Mouse (Mus musculus): ENCODE measurements around the gene Tom1l2. TPM values are rescaled to one million over a fixed set of nuclear protein-coding genes. Genes with fewer than 3 reads are reported as not detected.
A peak's percentile ranks its signal among the peaks of the same experiment; 100 is the strongest.

The Tom1l2 gene
- polyA plus RNA-seq, 1 experiment = 95.2 TPM

DNA sequence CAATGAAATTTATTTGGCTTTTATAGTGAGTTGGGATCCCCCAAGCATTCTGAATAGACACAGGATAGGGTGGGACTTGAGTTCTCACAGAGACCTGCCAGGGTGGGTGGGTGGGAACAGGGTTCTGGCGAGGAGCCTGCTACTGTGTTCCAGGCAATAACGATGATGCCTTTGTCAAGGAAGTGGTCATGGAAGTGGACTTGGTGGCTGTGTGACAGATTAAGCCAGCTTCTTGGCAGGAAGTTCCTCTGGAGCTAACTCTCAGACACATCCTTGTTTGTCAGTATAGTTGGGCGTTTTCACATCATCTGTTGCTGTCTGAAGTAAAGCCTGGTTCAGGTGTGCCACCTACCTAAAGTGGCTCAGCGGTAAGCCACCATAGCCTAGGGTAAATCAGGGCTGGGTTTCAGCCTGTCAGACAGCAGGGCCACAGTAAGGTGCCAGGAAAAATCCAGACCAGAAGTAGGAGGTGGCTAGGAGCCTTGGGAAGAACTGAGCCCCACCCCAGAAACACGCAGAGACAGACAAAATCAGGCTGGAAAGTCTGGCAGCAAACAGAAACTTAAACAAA, 8.0 kb upstream of the Tom1l2 start:
- no peak overlapping the region for H3K4me3 ChIP-seq (ENCODE audit: insufficient read depth, low read depth, low read length)
- H3K27ac ChIP-seq (ENCODE audit: insufficient read depth, low read depth, low read length) = peak overlapping the region; percentile 67
- TF ChIP-seq POLR2A (IDR thresholded peaks at IDR 0.05; ENCODE audit: low read depth, low read length) = no peak
- TF ChIP-seq CTCF (conservative IDR thresholded peaks at IDR 0.05; ENCODE audit: insufficient read depth, insufficient read length, low read depth, low read length) = no peak
- 62% methylated on average over 5 of the region's 5 CpGs for WGBS
- peak; percentile 70 for DNase-seq
- no peaks in the 10 kb centered on the region for H3K4me1 ChIP-seq (ENCODE audit: control insufficient read depth, insufficient read depth, low read length)
- H3K36me3 ChIP-seq (ENCODE audit: control insufficient read depth, insufficient read depth, low read length) = no peaks in the 10 kb centered on the region
- no peaks in the 10 kb centered on the region for H3K27me3 ChIP-seq (replicated peaks; ENCODE audit: control insufficient read depth, insufficient read depth, low read length)

DNA sequence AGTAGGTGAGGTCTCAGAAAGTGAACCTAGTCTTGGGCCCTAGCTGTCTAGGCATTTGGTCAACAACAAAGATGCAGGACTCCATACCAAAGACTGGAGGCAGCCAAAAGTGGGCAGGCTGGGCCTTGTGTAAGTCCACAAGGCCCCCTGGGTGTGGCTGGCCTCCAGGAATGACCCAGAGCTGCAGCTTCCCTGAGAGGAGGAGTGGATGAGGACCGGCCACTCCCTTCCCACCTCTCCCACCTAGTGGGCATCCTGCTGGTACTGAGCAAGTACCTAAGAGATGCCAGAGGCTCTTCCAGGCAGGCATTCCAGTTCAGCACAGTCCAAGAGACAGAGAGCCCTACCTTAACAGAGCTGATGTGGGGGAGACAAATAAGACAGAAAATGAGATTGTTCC, 7.2 kb upstream of the Tom1l2 start:
- H3K4me3 ChIP-seq (ENCODE audit: insufficient read depth, low read depth, low read length) = no peak overlapping the region
- TF ChIP-seq POLR2A (IDR thresholded peaks at IDR 0.05; ENCODE audit: low read depth, low read length) = no peak
- TF ChIP-seq CTCF (conservative IDR thresholded peaks at IDR 0.05; ENCODE audit: insufficient read depth, insufficient read length, low read depth, low read length) = no peak
- no peaks in the 10 kb centered on the region for H3K4me1 ChIP-seq (ENCODE audit: control insufficient read depth, insufficient read depth, low read length)
- DNase-seq = no peak
- H3K36me3 ChIP-seq (ENCODE audit: control insufficient read depth, insufficient read depth, low read length) = no peaks in the 10 kb centered on the region
- H3K27ac ChIP-seq (ENCODE audit: insufficient read depth, low read depth, low read length) = peak overlapping the region; percentile 63; the same call in 1 of the 2 replicates
- H3K27me3 ChIP-seq (replicated peaks; ENCODE audit: control insufficient read depth, insufficient read depth, low read length) = no peaks in the 10 kb centered on the region
- WGBS = 88% methylated on average over 1 of the region's 1 CpGs

DNA sequence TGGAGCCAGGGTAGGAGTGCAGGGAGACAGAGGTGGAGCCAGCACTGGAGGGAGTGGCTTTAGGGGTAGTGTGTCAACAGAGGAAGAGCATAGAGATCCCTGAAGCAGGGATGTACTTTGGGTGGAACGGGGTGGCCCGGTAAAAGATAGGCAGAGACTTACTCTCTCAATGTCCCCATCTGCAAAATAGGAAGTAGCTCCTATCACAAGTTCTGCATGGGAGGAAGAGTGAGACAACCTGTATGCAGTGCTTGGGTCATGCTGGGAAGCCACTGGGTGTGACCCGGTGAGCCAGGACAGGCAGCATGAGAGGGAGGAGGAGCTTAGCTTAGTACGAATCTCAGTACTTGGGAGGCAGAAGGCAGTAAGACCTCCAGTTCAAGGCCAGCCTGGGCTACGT, 6.4 kb upstream of the Tom1l2 start:
- no peaks in the 10 kb centered on the region for H3K27me3 ChIP-seq (replicated peaks; ENCODE audit: control insufficient read depth, insufficient read depth, low read length)
- TF ChIP-seq CTCF (conservative IDR thresholded peaks at IDR 0.05; ENCODE audit: insufficient read depth, insufficient read length, low read depth, low read length) (no peak), POLR2A (IDR thresholded peaks at IDR 0.05; ENCODE audit: low read depth, low read length) (no peak)
- no peak overlapping the region for H3K27ac ChIP-seq (ENCODE audit: insufficient read depth, low read depth, low read length)
- no peaks in the 10 kb centered on the region for H3K4me1 ChIP-seq (ENCODE audit: control insufficient read depth, insufficient read depth, low read length)
- H3K4me3 ChIP-seq (ENCODE audit: insufficient read depth, low read depth, low read length) = no peak overlapping the region
- H3K36me3 ChIP-seq (ENCODE audit: control insufficient read depth, insufficient read depth, low read length) = no peaks in the 10 kb centered on the region
- DNase-seq = no peak
- WGBS = 75% methylated on average over 5 of the region's 5 CpGs

DNA sequence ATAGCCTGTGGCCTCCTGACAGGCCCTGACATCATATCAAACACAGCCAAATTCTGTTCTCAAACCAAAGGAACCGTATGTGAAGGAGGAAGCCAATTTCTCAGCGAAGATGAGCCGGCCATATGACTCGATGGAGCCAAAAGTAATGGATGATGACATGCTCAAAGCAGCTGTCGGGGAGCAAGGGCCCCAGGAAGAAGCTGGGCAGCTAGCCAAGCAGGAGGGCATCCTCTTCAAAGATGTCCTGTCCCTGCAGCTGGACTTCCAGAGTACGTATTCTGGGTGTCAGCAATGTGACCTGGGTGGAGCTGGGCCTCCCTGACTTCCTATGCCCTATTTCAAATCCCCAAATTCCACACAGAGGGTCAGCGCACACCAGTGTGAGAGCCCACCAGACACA, 5.8 kb upstream of the Tom1l2 start:
- no peak overlapping the region for H3K27ac ChIP-seq (ENCODE audit: insufficient read depth, low read depth, low read length)
- H3K36me3 ChIP-seq (ENCODE audit: control insufficient read depth, insufficient read depth, low read length) = no peaks in the 10 kb centered on the region
- 72% methylated on average over 7 of the region's 7 CpGs for WGBS
- H3K4me1 ChIP-seq (ENCODE audit: control insufficient read depth, insufficient read depth, low read length) = no peaks in the 10 kb centered on the region
- H3K27me3 ChIP-seq (replicated peaks; ENCODE audit: control insufficient read depth, insufficient read depth, low read length) = no peaks in the 10 kb centered on the region
- DNase-seq = peak; percentile 27
- no peak overlapping the region for H3K4me3 ChIP-seq (ENCODE audit: insufficient read depth, low read depth, low read length)
- TF ChIP-seq CTCF (conservative IDR thresholded peaks at IDR 0.05; ENCODE audit: insufficient read depth, insufficient read length, low read depth, low read length) (no peak), POLR2A (IDR thresholded peaks at IDR 0.05; ENCODE audit: low read depth, low read length) (no peak)

DNA sequence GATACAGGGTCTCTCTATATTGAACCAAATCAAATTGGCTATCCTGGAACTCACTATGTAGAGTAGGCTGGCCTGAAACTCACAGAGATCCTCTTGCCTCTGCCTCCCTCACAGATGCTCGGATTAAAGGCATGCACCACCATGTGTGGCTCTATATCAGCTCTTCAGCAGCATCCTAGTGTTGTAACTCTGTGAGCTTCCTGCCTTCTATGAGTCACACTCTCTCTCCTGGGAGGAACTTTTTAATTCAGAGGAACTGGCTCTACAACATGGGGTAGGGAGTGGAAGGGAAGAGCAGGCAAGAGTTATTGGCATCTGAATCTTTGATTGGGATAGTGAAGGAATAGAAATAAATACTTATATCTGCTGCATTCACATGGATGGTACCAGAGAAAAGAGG, 4.4 kb upstream of the Tom1l2 start:
- H3K27me3 ChIP-seq (replicated peaks; ENCODE audit: control insufficient read depth, insufficient read depth, low read length) = no peaks in the 10 kb centered on the region
- H3K27ac ChIP-seq (ENCODE audit: insufficient read depth, low read depth, low read length) = no peak overlapping the region
- no peaks in the 10 kb centered on the region for H3K36me3 ChIP-seq (ENCODE audit: control insufficient read depth, insufficient read depth, low read length)
- no peak overlapping the region for H3K4me3 ChIP-seq (ENCODE audit: insufficient read depth, low read depth, low read length)
- H3K4me1 ChIP-seq (ENCODE audit: control insufficient read depth, insufficient read depth, low read length) = no peaks in the 10 kb centered on the region
- WGBS = 59% methylated on average over 1 of the region's 1 CpGs
- no peak for TF ChIP-seq CTCF (conservative IDR thresholded peaks at IDR 0.05; ENCODE audit: insufficient read depth, insufficient read length, low read depth, low read length)
- TF ChIP-seq POLR2A (IDR thresholded peaks at IDR 0.05; ENCODE audit: low read depth, low read length) = no peak
- no peak for DNase-seq

DNA sequence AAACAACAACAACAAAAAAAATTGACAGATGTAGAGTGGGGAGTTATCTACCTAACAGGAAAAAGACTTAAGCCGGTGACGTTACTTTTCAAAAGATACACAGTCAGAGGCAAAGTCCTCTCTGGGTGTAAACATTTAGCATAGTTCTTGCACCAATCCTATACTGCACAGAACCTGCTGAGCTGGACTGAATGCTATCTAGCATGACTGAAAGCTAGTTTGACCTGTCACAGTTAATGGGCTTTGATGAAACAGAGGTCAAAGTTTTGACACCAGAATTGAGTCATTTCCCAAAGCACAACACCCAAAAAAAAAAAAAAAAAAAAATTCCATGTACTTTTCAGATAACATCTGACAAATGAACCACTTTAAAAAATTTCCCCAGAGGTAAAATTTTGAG, 3.2 kb upstream of the Tom1l2 start:
- TF ChIP-seq CTCF (conservative IDR thresholded peaks at IDR 0.05; ENCODE audit: insufficient read depth, insufficient read length, low read depth, low read length) (no peak), POLR2A (IDR thresholded peaks at IDR 0.05; ENCODE audit: low read depth, low read length) (no peak)
- Histone ChIP-seq H3K27me3 (replicated peaks; ENCODE audit: control insufficient read depth, insufficient read depth, low read length) (no peaks in the 10 kb centered on the region), H3K36me3 (ENCODE audit: control insufficient read depth, insufficient read depth, low read length) (no peaks in the 10 kb centered on the region), H3K4me3 (ENCODE audit: insufficient read depth, low read depth, low read length) (no peak overlapping the region), H3K4me1 (ENCODE audit: control insufficient read depth, insufficient read depth, low read length) (no peaks in the 10 kb centered on the region), H3K27ac (ENCODE audit: insufficient read depth, low read depth, low read length) (no peak overlapping the region)
- 69% methylated on average over 2 of the region's 2 CpGs for WGBS
- no peak for DNase-seq

DNA sequence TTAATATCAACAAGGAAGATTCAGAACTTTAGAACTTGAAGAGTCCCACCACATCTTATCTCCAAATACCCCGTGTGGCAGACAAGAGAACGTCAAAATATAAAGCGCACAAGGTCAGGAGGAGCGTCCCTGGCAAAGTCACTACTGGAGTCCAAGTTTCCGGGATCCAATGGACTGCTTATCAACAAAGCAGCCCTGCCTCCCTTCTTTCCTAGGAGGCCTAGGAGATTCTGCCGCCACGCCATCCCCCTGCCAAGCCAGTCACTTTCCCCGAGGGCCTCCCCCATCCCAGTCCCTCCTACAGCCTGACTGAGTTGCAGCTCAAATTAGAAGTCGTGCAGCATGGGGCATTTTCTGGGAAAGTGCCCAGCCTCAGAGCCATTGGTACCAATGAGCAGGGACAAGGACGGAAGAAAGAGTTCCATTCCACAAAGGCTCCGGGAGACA, 757 bp downstream of the Tom1l2 start:
- Histone ChIP-seq H3K27me3 (replicated peaks; ENCODE audit: control insufficient read depth, insufficient read depth, low read length) (no peaks in the 10 kb centered on the region), H3K4me1 (ENCODE audit: control insufficient read depth, insufficient read depth, low read length) (peaks cover 14% of the 10 kb centered on the region), H3K4me3 (ENCODE audit: insufficient read depth, low read depth, low read length) (peak overlapping the region; percentile 76), H3K27ac (ENCODE audit: insufficient read depth, low read depth, low read length) (peak overlapping the region; percentile 74), H3K36me3 (ENCODE audit: control insufficient read depth, insufficient read depth, low read length) (no peaks in the 10 kb centered on the region)
- peak; percentile 42 for DNase-seq
- no peak for TF ChIP-seq CTCF (conservative IDR thresholded peaks at IDR 0.05; ENCODE audit: insufficient read depth, insufficient read length, low read depth, low read length)
- TF ChIP-seq POLR2A (IDR thresholded peaks at IDR 0.05; ENCODE audit: low read depth, low read length) = no peak
- 7% methylated on average over 11 of the region's 11 CpGs for WGBS
